Mouse (Mus musculus): Measurements from ENCODE around the gene Srbd1. TPM values are rescaled to one million over a fixed set of nuclear protein-coding genes. Genes with fewer than 3 reads are reported as not detected.

Srbd1 gene
- polyA plus RNA-seq (2021): 20.3 TPM

DNA sequence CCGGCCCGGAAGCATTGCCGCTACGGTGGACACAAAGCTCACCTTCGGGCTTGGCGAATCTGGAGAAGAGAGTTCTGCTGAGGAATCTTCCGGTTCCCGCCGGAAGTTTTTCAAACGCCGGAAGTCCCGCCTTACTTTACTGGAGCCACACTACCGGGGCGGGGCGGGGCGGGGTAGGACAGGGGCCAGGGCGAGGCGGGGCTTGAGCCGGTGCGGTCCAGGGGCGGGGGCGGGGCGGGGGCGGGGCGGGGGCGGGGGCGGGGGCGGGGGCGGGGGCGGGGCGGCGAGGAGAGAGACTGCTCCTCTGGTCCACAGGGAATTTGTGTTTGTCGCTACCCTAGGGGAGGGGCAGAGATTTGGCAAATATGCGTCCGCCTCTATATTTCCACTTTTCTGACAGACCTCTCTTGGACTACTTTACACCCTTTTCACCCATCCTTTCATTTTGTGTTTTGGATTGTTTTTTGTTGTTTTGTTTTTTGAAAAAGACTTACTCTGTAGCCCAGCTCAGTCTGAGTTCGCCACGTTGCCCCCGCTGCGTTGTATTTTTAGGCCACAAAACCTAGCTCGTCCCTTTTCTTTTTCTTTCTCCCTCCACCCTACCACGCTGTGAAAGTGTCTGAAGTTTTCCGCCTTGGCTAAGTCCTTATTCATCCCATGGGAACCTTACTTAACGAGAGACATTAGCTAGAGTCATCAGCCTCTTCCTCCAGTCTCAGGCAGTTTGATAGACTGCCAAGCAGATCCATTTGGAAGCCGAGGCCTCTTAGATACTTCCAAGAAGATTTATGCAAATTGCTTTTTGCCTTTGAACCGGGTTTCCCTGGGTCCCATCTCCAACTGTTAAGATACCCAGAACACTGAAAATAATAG lies at the start of gene Srbd1:
Srbd1 (minus strand) TSS at position 97 of the 873 bp plus-strand sequence.
- in situ Hi-C loops (cut with MboI; ENCODE audit: low pct_unique_long_range_greater_than_20kb): no loop called here

DNA sequence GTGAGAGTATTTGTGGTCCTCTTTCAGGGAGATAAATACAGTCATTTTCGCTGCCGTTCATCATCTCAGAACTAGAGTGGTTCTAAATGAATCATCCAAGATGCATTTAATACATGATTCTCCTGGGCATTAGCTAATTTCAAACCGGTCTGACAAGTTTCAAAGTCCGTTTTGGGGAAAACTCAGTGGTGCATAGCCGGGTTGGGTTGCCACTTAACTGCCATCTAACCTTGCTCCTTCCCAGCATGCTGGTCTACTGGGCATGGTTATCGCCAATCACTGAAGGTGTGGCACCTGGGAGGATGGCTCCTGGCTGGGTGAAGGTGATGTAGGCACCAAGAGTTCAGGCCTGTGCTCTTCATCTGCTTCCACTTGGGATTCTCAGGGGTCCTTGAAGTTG lies 49.0 kb upstream of the Srbd1 start:
- H3K27me3 ChIP-seq: no peaks in the 10 kb centered on the region
- TF ChIP-seq CTCF (IDR thresholded peaks at IDR 0.05): no peak
- ChIA-PET POLR2A (no interaction called here), CTCF (no interaction called here)
- in situ Hi-C loops (cut with MboI; ENCODE audit: low pct_unique_long_range_greater_than_20kb): no loop called here
- DNase-seq (ENCODE audit: low read depth, low spot score): no peak
- no peak for ATAC-seq

More for the DNA sequence above, at the start of gene Srbd1:
- ATAC-seq (peak; percentile 93), DNase-seq (ENCODE audit: low read depth, low spot score) (peak; percentile 53)
- POLR2A ChIA-PET: no interaction called here
- H3K27me3 ChIP-seq: no peaks in the 10 kb centered on the region
- CTCF ChIA-PET: interaction anchor here (0.8 to 2.2 kb wide), 3 partner anchors 11 to 326 kb away, joined by 3 to 7 read pairs (median 5); no protein-coding TSS in a partner anchor
- no peak for TF ChIP-seq CTCF (IDR thresholded peaks at IDR 0.05)

DNA sequence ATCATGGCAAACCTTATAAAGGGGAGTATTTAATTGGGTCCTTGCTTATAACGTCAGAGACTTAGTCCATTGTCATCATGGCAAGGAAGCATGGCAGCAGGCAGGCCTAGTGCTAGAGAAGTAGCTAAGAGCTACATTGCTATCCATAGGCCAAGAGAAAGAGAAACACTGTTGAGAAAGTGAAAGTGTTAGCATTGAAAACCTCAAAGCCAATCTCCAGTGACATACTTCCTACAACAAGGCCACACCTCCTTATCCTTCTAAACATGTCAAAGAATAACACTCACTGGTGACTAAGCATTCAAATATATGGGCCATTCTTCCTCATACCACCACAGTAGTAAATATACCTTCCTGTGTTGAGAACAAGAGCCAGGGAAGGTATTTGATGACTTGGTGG lies 42.8 kb upstream of the Srbd1 start:
- ATAC-seq: peak; percentile 7
- POLR2A ChIA-PET: interaction anchor here (1.1 kb wide), 1 partner anchor 19 kb away, joined by 3 read pairs; no protein-coding TSS in a partner anchor
- no peak for DNase-seq (ENCODE audit: low read depth, low spot score)
- CTCF ChIA-PET: interaction anchor here (0.9 kb wide), 1 partner anchor 16 kb away, joined by 3 read pairs; no protein-coding TSS in a partner anchor
- no peaks in the 10 kb centered on the region for H3K27me3 ChIP-seq
- TF ChIP-seq CTCF (IDR thresholded peaks at IDR 0.05): no peak
- in situ Hi-C loops (cut with MboI; ENCODE audit: low pct_unique_long_range_greater_than_20kb): no loop called here

DNA sequence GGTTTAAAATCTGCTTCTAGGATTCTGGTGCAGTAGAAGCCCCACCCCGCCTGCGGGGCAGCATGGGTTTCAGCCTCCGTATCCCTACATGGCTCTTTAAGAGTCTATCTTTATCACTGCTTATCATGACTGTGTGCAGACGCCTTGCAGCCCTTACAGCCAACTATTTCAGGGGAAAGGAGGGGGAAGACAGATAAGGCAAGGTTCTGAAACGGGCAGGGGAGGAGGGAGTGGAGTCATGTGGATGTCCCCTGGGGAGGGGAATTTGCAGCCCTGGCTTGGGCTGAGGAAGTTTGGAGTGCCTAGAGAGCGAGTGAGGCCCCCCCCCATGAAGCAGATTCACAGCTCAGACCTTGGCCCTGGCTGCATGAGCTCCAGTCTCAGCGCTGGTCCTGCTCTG lies 40.6 kb upstream of the Srbd1 start:
- ATAC-seq: peak; percentile 37
- in situ Hi-C loops (cut with MboI; ENCODE audit: low pct_unique_long_range_greater_than_20kb): no loop called here
- POLR2A ChIA-PET: no interaction called here
- CTCF ChIA-PET: no interaction called here
- no peak for DNase-seq (ENCODE audit: low read depth, low spot score)
- no peak for TF ChIP-seq CTCF (IDR thresholded peaks at IDR 0.05)
- no peaks in the 10 kb centered on the region for H3K27me3 ChIP-seq

DNA sequence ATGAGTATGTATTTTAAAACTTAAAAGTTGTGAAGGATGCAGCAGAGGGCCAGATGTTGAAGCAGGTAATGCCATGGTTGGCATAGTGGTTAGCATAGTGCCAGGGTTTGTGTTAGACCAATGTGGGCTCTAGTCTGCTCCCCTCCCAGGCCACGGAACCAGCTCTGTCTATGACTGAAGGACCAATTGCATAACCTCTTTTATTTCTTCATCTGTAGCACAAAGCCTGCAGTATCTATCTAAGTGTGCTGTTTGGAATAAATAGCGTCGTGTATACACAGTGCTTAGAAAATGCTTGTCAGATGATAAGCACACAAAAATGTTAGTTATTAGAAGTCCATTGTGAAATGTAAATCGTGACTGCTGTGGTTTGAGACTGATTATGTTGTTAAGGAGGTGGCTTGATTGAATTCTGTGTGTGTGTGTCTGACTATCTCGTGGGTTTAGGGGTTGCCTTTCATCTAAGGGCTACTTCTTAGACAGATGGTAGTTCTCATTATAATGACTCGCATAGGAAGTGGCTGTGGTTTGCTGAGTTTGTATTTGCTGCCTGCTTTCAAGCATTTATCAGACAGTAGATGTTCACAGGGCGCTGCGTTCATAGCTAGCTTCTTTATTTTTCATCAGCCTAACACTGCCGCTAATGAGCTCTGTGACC lies 39.7 kb upstream of the Srbd1 start:
- DNase-seq (ENCODE audit: low read depth, low spot score): no peak
- ChIA-PET POLR2A (no interaction called here), CTCF (no interaction called here)
- no peaks in the 10 kb centered on the region for H3K27me3 ChIP-seq
- no peak for ATAC-seq
- TF ChIP-seq CTCF (IDR thresholded peaks at IDR 0.05): no peak
- in situ Hi-C loops (cut with MboI; ENCODE audit: low pct_unique_long_range_greater_than_20kb): no loop called here

DNA sequence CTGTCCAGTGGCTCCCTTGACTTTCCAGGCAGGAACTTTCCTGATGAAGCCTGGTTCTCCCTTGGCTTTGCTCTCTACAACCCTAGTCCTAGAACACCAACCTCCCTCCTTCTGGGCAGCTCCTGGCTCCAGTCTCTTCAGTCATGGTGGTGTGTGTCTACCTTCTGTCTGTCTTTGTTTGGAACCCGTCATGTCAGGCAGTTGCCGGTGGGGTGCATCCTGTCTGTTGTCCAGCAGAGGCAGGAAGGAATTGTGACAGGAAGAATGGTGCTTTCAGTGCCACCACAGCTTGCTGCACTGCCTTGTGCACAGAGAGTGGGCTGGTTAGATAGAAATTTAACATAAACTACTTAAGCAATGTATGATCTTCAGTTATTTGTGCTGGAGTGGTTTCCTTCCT lies 38.8 kb upstream of the Srbd1 start:
- ATAC-seq: no peak
- DNase-seq (ENCODE audit: low read depth, low spot score): no peak
- CTCF ChIA-PET: interaction anchor here (1.1 kb wide), 1 partner anchor 21 kb away, joined by 3 read pairs; no protein-coding TSS in a partner anchor
- POLR2A ChIA-PET: no interaction called here
- no peak for TF ChIP-seq CTCF (IDR thresholded peaks at IDR 0.05)
- H3K27me3 ChIP-seq: no peaks in the 10 kb centered on the region
- in situ Hi-C loops (cut with MboI; ENCODE audit: low pct_unique_long_range_greater_than_20kb): no loop called here

DNA sequence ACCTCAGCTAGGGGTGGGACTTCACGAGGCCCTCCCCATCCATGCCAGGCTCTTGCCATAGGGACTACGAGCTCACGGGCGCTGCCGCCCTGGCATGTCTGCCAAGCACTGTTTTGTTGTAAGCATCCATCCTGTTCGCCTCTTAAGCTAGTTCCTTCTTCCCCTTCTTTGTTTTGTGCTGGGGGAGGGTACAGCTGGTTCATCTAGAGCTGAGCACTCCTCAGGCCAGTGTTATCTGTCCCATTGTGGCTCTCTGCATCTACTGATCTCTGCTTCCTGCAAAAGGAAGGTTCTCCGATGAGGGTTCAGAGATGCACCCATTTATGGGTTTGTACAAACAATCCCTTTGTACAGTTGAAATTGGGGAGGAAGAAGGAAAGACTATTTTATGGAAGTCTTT lies 31.7 kb upstream of the Srbd1 start:
- H3K27me3 ChIP-seq: no peaks in the 10 kb centered on the region
- no peak for DNase-seq (ENCODE audit: low read depth, low spot score)
- ATAC-seq: no peak
- POLR2A ChIA-PET: no interaction called here
- in situ Hi-C loops (cut with MboI; ENCODE audit: low pct_unique_long_range_greater_than_20kb): no loop called here
- no peak for TF ChIP-seq CTCF (IDR thresholded peaks at IDR 0.05)
- CTCF ChIA-PET: interaction anchor here (0.9 kb wide), 1 partner anchor 15 kb away, joined by 3 read pairs; no protein-coding TSS in a partner anchor

DNA sequence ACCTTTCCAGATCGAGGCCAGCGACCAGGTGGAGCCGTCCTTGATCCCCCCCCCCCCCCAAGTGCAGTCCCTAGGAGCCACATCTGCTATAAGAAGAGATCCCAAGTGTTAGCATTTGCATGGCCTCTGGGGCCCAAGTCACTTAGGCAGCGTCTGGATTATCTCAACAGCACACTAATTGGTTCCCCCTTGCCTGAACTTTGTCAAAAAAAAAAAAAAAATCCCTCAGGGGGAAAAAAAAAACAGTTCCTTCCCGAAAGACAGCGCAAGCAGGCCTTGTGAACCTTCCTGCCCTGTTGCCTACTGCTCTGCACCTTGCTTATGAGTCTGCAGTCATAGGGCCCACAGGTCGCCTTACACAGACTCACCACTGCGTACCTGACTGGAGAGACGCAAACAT lies 30.5 kb upstream of the Srbd1 start:
- DNase-seq (ENCODE audit: low read depth, low spot score) (no peak), ATAC-seq (no peak)
- in situ Hi-C loops (cut with MboI; ENCODE audit: low pct_unique_long_range_greater_than_20kb): no loop called here
- TF ChIP-seq CTCF (IDR thresholded peaks at IDR 0.05): no peak
- CTCF ChIA-PET: interaction anchor here (0.9 kb wide), 1 partner anchor 14 kb away, joined by 3 read pairs; no protein-coding TSS in a partner anchor
- POLR2A ChIA-PET: interaction anchor here (0.6 kb wide), 1 partner anchor 100 kb away, joined by 3 read pairs; no protein-coding TSS in a partner anchor
- H3K27me3 ChIP-seq: no peaks in the 10 kb centered on the region

DNA sequence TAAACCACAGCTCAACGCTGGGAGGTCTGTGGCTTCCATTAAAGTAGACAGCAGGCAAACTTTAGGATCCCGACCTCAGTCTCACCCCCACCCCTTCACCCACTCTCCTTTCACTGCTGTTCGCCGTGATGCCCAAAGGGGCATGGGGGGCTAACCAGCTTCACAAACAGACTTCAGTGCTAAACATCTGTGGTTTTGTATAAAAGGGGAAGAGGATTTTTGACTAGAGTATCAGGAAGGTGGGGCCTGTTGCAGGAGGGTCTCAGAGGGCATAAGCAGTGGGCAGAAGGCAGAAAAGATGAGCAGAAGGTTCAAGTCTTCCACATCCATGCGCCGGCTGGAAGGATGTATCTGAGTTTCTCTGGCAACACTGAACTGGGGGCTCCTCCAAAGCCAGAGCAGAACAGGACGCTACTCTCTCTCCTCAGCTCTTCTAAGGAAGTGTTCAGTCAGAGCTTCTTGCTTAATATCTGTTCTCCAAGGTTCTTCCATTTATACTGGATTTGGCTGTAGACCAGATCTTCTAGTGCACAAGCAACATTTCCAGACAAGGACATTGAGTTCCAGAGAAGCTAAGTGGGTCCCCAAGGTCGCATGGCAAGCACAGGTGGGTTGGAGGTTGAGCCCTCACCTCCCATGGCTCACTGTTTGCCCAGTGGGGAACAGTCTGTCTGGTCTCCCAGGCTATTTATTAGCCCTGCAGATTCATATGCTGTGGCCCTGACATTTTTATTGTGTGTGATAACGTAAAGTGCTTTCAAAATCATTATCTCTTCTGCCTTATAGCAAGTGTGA lies 25.4 kb upstream of the Srbd1 start:
- TF ChIP-seq CTCF (IDR thresholded peaks at IDR 0.05): no peak
- in situ Hi-C loops (cut with MboI; ENCODE audit: low pct_unique_long_range_greater_than_20kb): no loop called here
- CTCF ChIA-PET: interaction anchor here (1.2 kb wide), 1 partner anchor 12 kb away, joined by 5 read pairs; no protein-coding TSS in a partner anchor
- no peaks in the 10 kb centered on the region for H3K27me3 ChIP-seq
- POLR2A ChIA-PET: no interaction called here
- DNase-seq (ENCODE audit: low read depth, low spot score) (no peak), ATAC-seq (no peak)

DNA sequence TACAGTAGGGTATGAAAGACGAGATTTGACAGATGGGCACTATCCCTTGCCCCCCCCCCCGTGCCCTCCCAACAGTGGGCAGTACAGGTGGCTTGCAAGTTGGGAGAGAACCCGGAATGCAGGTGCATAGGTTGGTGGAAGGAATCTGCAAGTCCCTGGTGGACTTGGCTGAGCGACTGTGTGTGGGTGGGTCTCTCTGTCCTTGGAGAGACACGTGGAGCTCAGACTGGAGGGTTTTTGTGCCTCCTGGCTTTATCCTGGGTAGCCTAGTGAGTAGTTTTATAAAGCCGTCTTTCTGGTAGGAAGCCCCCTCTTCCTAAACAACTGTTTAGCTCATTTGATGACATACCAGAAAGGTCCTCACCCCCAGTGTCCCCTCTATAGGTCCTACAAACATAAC lies 24.1 kb upstream of the Srbd1 start:
- H3K27me3 ChIP-seq: no peaks in the 10 kb centered on the region
- TF ChIP-seq CTCF (IDR thresholded peaks at IDR 0.05): no peak
- POLR2A ChIA-PET: interaction anchor here (0.8 kb wide), 1 partner anchor 19 kb away, joined by 3 read pairs; no protein-coding TSS in a partner anchor
- CTCF ChIA-PET: interaction anchor here (1.0 to 1.9 kb wide), 3 partner anchors 13 to 275 kb away, joined by 3 to 5 read pairs (median 5); no protein-coding TSS in a partner anchor
- ATAC-seq: no peak
- in situ Hi-C loops (cut with MboI; ENCODE audit: low pct_unique_long_range_greater_than_20kb): loop anchor here (5.0 to 10.0 kb wide), 3 partner anchors 123 to 736 kb away; no protein-coding TSS in a partner anchor
- DNase-seq (ENCODE audit: low read depth, low spot score): no peak

Data from Patski (cell line).